Mouse (Mus musculus) liver, embryonic 12.5 days (tissue): ENCODE results near the gene Nemf. TPM values are rescaled to one million over a fixed set of nuclear protein-coding genes. Genes with fewer than 3 reads are reported as not detected.
A peak's percentile ranks its signal among the peaks of the same experiment; 100 is the strongest.
"Not testable (repeated sequence)": the region's sequence is repeated elsewhere in the genome, so short reads cannot be mapped to it uniquely, and the experiment has no call there.

ENCODE experiments used
- ATAC-seq: fragments of 200-750 bp; cut with Nextera tagmentation; 2 replicates; pipeline ENCODE4 v1.8.0; 2017; ENCODE audit warnings: moderate number of reproducible peaks, mild to moderate bottlenecking, moderate library complexity
- H3K27ac ChIP-seq: fragments of 300-500 bp; sonication (generic); 2 replicates; pipeline ENCODE4 v1.5.1; 2016; ENCODE audit warnings: mild to moderate bottlenecking
- H3K27me3 ChIP-seq: fragments of 300-500 bp; sonication (generic); replicated peaks from 2 replicates; pipeline ENCODE4 v1.6.1; 2016; ENCODE audit warnings: mild to moderate bottlenecking, moderate library complexity
- H3K36me3 ChIP-seq: fragments of 300-500 bp; sonication (generic); 2 replicates; pipeline ENCODE4 v1.6.1; 2016; ENCODE audit warnings: mild to moderate bottlenecking, moderate library complexity
- H3K4me1 ChIP-seq: fragments of 300-500 bp; sonication (generic); 2 replicates; pipeline ENCODE4 v1.6.1; 2016
- H3K4me2 ChIP-seq: fragments of 300-500 bp; sonication (generic); 2 replicates; pipeline ENCODE4 v1.6.1; 2016; ENCODE audit warnings: mild to moderate bottlenecking, moderate library complexity
- H3K4me3 ChIP-seq: fragments of 300-500 bp; sonication (generic); 2 replicates; pipeline ENCODE4 v1.5.1; 2016; ENCODE audit warnings: mild to moderate bottlenecking, moderate library complexity
- H3K9ac ChIP-seq: fragments of 300-500 bp; sonication (generic); 2 replicates; pipeline ENCODE4 v1.6.1; 2016; ENCODE audit warnings: mild to moderate bottlenecking, moderate library complexity
- H3K9me3 ChIP-seq: fragments of 300-500 bp; sonication (generic); replicated peaks from 2 replicates; pipeline ENCODE4 v1.6.1; 2016; ENCODE audit warnings: mild to moderate bottlenecking, moderate library complexity
- WGBS: fragments of 180-500 bp; shearing (Covaris S2); methylation state at CpG from one replicate; pipeline ENCODE4 v1.1.7; 2016; ENCODE audit not compliant: insufficient replicate concordance; 5-methylcytosine and 5-hydroxymethylcytosine counted together
- polyA plus RNA-seq: library from polyadenylated mRNA; unstranded; fragments of >200 nt; fragmentation: Nextera tagmentation; extraction: Ambion mirVana; gene quantifications from 2 replicates; pipeline ENCODE4 v1.2.1, GENCODE M21; 2016

Gene Nemf
- polyA plus RNA-seq, 1 experiment from 2014 or later: 56.5 TPM

DNA sequence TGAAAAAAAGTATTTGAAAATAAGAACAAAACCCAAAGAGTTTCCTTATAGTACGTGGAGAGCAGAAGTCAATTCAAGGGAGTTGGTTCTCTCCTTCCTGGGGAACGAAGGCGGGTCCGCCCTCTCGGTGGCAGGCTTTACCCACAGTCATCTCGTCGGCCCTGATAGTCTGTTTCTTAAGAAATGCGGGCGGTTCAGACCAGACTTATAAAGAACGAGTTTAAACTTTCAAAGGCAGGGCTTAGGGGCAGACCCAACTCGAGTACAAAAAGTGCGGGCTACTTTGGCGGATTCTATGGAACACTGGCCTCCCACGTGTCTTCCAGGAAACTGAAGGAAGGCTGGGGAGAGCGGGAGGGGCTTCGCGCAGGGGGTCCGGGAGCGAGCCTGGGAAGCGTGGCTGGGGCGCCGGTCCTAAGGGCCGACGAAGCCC is 14.5 kb upstream of the Nemf start:
- H3K4me1 ChIP-seq: peaks cover 34% of the 10 kb centered on the region
- H3K27ac ChIP-seq: peak overlapping the region; percentile 99
- H3K9me3 ChIP-seq: no peaks in the 10 kb centered on the region
- H3K9ac ChIP-seq: peak overlapping the region; percentile 100
- H3K4me2 ChIP-seq: peak overlapping the region; percentile 92
- peak overlapping the region; percentile 99 for H3K4me3 ChIP-seq
- WGBS: under 1% methylated on average over 24 of the region's 24 CpGs
- peak; percentile 60 for ATAC-seq
- peaks cover 33% of the 10 kb centered on the region for H3K36me3 ChIP-seq
- H3K27me3 ChIP-seq: no peaks in the 10 kb centered on the region

DNA sequence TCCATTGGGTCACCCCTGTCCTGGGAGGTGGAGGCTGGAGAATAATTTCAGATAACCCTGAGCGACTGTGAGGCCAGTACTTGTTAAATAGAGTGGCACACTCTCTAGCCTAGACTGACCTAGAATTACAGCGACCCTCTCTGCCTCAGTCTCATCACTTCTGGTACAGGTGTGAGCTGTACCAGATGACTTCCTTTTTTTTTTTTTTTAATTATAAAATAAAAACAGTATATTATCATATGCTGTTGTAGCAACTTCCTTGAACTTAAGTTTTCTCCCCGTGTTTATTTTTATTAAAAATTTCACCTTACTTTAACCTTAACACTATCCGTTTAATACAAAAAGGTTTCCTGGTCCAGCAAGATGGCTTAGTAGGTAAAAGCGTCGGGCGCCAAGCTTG is 14.0 kb upstream of the Nemf start:
- Histone ChIP-seq H3K27ac (peak overlapping the region; percentile 99), H3K36me3 (peaks cover 29% of the 10 kb centered on the region), H3K9me3 (no peaks in the 10 kb centered on the region), H3K4me1 (peaks cover 30% of the 10 kb centered on the region), H3K4me2 (peak overlapping the region; percentile 92), H3K9ac (peak overlapping the region; percentile 100), H3K27me3 (no peaks in the 10 kb centered on the region), H3K4me3 (peak overlapping the region; percentile 99)
- ATAC-seq: no peak
- 9% methylated on average over 7 of the region's 7 CpGs for WGBS

GRCm38 (mm10) chr12:69367557-69367956 is 10.6 kb upstream of the Nemf start:
- no peaks in the 10 kb centered on the region for H3K36me3 ChIP-seq
- WGBS: 60% methylated on average over 2 of the region's 2 CpGs

DNA sequence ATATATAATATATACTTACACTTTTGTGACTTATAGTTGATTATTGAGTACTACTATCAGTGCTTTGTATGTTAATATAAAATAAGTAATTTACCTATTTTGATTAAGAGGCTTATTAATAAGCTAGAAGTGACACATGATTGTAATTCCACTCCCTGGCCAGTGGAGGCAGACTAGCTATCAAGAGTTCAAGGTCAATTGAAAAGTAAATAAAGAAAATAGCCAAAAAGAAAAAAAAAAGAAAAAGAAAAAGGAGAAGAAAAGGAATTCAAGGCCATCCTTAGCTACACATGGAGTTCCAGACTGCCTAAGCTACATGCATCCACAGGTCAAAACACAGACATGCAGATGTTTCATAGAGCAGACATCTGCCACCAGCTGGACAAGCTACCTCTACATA is 9.5 kb upstream of the Nemf start:
- H3K4me2 ChIP-seq: no peak overlapping the region
- no peaks in the 10 kb centered on the region for H3K36me3 ChIP-seq
- H3K9me3 ChIP-seq: no peaks in the 10 kb centered on the region
- no peak overlapping the region for H3K4me3 ChIP-seq
- no peak overlapping the region for H3K9ac ChIP-seq
- ATAC-seq: no peak
- no peaks in the 10 kb centered on the region for H3K27me3 ChIP-seq
- H3K4me1 ChIP-seq: peaks cover 36% of the 10 kb centered on the region
- H3K27ac ChIP-seq: no peak overlapping the region

More at GRCm38 (mm10) chr12:69367557-69367956, 10.6 kb upstream of the Nemf start:
- Histone ChIP-seq H3K9ac (no peak overlapping the region), H3K4me3 (no peak overlapping the region), H3K27ac (0 out of 2 replicates have a peak overlapping the region, but pooled peaks have one; percentile 10), H3K4me2 (no peak overlapping the region), H3K9me3 (no peaks in the 10 kb centered on the region), H3K27me3 (no peaks in the 10 kb centered on the region), H3K4me1 (peaks cover 29% of the 10 kb centered on the region)
- no peak for ATAC-seq

GRCm38 (mm10) chr12:69365757-69366156 is 8.8 kb upstream of the Nemf start:
- Histone ChIP-seq H3K27ac (no peak overlapping the region), H3K4me1 (peaks cover 34% of the 10 kb centered on the region), H3K4me3 (no peak overlapping the region), H3K9ac (no peak overlapping the region), H3K36me3 (no peaks in the 10 kb centered on the region), H3K27me3 (no peaks in the 10 kb centered on the region), H3K4me2 (no peak overlapping the region), H3K9me3 (no peaks in the 10 kb centered on the region)
- ATAC-seq: no peak
- 70% methylated on average over 7 of the region's 7 CpGs for WGBS

GRCm38 (mm10) chr12:69363899-69364762 is 7.2 kb upstream of the Nemf start:
- H3K9ac ChIP-seq: peak overlapping the region; percentile 76
- H3K27ac ChIP-seq: peak overlapping the region; percentile 88
- no peaks in the 10 kb centered on the region for H3K9me3 ChIP-seq
- WGBS: 4% methylated on average over 32 of the region's 32 CpGs
- H3K36me3 ChIP-seq: no peaks in the 10 kb centered on the region
- H3K4me3 ChIP-seq: peak overlapping the region; percentile 65
- peaks cover 30% of the 10 kb centered on the region for H3K4me1 ChIP-seq
- peak overlapping the region; percentile 72 for H3K4me2 ChIP-seq
- ATAC-seq: peak; percentile 57
- H3K27me3 ChIP-seq: no peaks in the 10 kb centered on the region

- 0 out of 2 replicates have a peak overlapping the region, but pooled peaks have one; percentile 62 for H3K4me3 ChIP-seq
- H3K9me3 ChIP-seq, H3K36me3 ChIP-seq, ATAC-seq, H3K27me3 ChIP-seq, H3K9ac ChIP-seq: not testable (repeated sequence)
- 82% methylated on average over 7 of the region's 7 CpGs for WGBS
- H3K4me2 ChIP-seq: peak overlapping the region; percentile 87
- H3K4me1 ChIP-seq: peaks cover 30% of the 10 kb centered on the region
- peak overlapping the region; percentile 92 for H3K27ac ChIP-seq
Observed at GRCm38 (mm10) chr12:69363110-69363509, 6.1 kb upstream of the Nemf start.

DNA sequence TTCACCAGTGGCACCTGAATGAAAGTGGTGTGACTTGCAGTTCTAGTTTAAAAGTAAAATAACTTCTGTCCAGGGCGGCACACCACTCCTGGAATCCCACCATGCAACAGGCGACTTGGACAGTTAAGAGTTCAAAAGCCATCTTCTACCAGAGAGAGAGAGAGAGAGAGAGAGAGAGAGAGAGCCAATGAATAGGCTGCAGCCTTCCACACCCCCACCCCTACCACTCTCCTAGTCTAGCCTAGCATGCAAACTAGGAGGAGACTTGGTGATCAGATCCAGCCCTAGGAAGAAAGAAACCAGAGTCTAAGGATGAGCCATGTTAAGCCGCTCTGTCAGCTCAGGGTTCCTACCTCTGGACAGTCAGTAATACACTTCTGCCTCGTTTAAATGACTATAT is 5.4 kb upstream of the Nemf start:
- Histone ChIP-seq H3K27ac (peak overlapping the region; percentile 92), H3K4me3 (peak overlapping the region; percentile 62), H3K4me2 (peak overlapping the region; percentile 87), H3K4me1 (peaks cover 34% of the 10 kb centered on the region), H3K27me3 (no peaks in the 10 kb centered on the region), H3K36me3 (no peaks in the 10 kb centered on the region), H3K9me3 (no peaks in the 10 kb centered on the region), H3K9ac (peak overlapping the region; percentile 82)
- 22% methylated on average over 4 of the region's 4 CpGs for WGBS
- ATAC-seq: no peak

GRCm38 (mm10) chr12:69361919-69362318 is 5.0 kb upstream of the Nemf start:
- peaks cover 35% of the 10 kb centered on the region for H3K4me1 ChIP-seq
- 4% methylated on average over 10 of the region's 10 CpGs for WGBS
- no peak for ATAC-seq
- peak overlapping the region; percentile 92 for H3K27ac ChIP-seq
- peak overlapping the region; percentile 62 for H3K4me3 ChIP-seq
- H3K27me3 ChIP-seq: no peaks in the 10 kb centered on the region
- H3K9ac ChIP-seq: peak overlapping the region; percentile 82
- H3K36me3 ChIP-seq: no peaks in the 10 kb centered on the region
- no peaks in the 10 kb centered on the region for H3K9me3 ChIP-seq
- H3K4me2 ChIP-seq: peak overlapping the region; percentile 87

DNA sequence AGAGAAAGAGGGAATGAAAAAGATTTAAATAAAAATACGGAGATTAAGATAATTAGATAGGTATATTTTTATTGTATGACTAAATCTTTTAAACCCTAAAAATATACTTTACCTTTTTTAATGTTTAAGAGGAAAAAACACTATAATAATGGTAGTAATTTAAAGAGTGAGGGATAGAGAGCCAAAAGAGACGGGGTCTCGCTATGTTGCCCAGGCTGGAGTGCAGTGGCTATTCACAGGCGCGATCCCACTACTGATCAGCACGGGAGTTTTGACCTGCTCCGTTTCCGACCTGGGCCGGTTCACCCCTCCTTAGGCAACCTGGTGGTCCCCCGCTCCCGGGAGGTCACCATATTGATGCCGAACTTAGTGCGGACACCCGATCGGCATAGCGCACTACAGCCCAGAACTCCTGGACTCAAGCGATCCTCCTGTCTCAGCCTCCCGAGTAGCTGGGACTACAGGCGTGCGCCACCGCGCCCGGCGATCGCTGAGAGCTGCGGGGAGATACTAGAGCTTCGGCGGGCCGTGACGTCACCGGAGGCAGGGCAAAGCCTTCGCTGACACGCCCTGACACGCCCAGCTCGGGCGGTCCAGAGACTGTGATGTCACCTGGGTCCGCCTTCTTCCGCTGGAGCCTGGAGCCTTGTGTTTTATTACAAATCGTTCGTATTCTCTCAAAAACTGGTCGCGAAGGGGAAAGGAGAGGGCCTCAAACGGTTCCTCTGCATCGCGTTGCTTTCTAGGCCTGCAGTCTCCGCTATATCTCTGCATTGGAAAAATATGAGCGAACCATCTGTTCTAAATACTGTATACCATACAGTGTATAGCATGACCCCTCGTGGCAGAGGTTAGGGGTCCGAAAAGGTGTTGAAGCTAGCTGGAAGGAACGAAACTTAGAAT is 4.3 kb upstream of the Nemf start:
- under 1% methylated on average over 39 of the region's 50 CpGs for WGBS

GRCm38 (mm10) chr12:69360655-69360996 is 3.7 kb upstream of the Nemf start:
- Histone ChIP-seq H3K4me3 (no peak overlapping the region), H3K4me2 (peak overlapping the region; percentile 35), H3K27ac (peak overlapping the region; percentile 62; the same call in 1 of the 2 replicates), H3K4me1 (peaks cover 34% of the 10 kb centered on the region), H3K36me3 (no peaks in the 10 kb centered on the region), H3K27me3 (no peaks in the 10 kb centered on the region), H3K9me3 (no peaks in the 10 kb centered on the region), H3K9ac (no peak overlapping the region)
- no peak for ATAC-seq
- 9% methylated on average over 5 of the region's 5 CpGs for WGBS

More for the DNA sequence above, 4.3 kb upstream of the Nemf start:
- peak overlapping the region; percentile 82 for H3K9ac ChIP-seq
- ATAC-seq: peak; percentile 91
- H3K27me3 ChIP-seq, H3K9me3 ChIP-seq, H3K36me3 ChIP-seq: not testable (repeated sequence)
- peak overlapping the region; percentile 92 for H3K27ac ChIP-seq
- H3K4me2 ChIP-seq: peak overlapping the region; percentile 87
- H3K4me1 ChIP-seq: peaks cover 30% of the 10 kb centered on the region
- H3K4me3 ChIP-seq: peak overlapping the region; percentile 62

DNA sequence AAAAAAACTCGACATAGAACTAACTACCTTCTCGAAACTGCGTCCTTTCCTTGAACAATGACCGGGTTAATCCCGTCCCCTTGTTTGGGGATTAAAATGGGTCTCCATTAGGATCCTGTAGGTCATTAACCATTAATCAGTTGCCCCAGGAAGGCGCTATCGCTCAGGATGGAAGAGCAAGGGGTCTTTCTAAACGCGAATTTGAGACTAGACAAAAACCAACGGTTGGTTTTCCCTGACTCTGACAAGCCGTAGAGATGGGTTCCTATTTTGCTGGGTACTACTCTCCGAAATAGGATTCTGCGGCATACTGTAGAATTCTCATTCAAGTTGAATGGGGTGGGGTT is 308 bp upstream of the Nemf start:
- Histone ChIP-seq H3K9me3 (no peaks in the 10 kb centered on the region), H3K4me3 (peak overlapping the region; percentile 86), H3K27me3 (no peaks in the 10 kb centered on the region), H3K27ac (peak overlapping the region; percentile 94), H3K36me3 (peaks cover 28% of the 10 kb centered on the region), H3K9ac (peak overlapping the region; percentile 87), H3K4me2 (peak overlapping the region; percentile 71), H3K4me1 (peaks cover 19% of the 10 kb centered on the region)
- no peak for ATAC-seq
- WGBS: 6% methylated on average over 13 of the region's 13 CpGs
